Mouse (Mus musculus): Measurements from ENCODE around the gene Rab23. TPM values are rescaled to one million over a fixed set of nuclear protein-coding genes. Genes with fewer than 3 reads are reported as not detected.
"Not testable (repeated sequence)": the region's sequence is repeated elsewhere in the genome, so short reads cannot be mapped to it uniquely, and the experiment has no call there.

The Rab23 gene
- polyA plus RNA-seq, 1 experiment from 2014 or later, result 23.3 TPM

DNA sequence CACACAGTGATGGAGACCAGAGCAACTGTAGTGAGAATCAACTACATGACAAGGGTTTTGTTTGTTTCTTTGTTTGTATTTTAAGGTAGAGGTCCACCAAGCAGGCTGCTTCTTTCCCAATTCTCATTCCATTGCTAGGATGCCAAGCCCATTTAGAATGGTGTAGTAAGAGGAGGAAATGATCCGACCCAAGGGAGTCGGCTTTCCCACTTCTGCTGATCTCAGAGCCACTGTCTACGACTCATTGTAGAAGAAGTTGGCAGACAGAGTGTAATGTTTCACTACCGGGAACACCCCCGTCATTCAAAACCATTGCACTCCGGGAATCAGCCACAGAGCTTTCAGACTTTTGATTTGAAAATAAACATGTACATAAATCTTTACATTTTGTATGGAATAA, 4.8 kb downstream of the Rab23 start:
- ATAC-seq (peak; percentile 45), DNase-seq (ENCODE audit: low read depth, low spot score) (no peak)
- in situ Hi-C loops (cut with MboI; ENCODE audit: low pct_unique_long_range_greater_than_20kb), result no loop called here
- TF ChIP-seq CTCF (IDR thresholded peaks at IDR 0.05), result no peak
- no peaks in the 10 kb centered on the region for H3K27me3 ChIP-seq
- CTCF ChIA-PET, result no interaction called here
- POLR2A ChIA-PET, result no interaction called here

DNA sequence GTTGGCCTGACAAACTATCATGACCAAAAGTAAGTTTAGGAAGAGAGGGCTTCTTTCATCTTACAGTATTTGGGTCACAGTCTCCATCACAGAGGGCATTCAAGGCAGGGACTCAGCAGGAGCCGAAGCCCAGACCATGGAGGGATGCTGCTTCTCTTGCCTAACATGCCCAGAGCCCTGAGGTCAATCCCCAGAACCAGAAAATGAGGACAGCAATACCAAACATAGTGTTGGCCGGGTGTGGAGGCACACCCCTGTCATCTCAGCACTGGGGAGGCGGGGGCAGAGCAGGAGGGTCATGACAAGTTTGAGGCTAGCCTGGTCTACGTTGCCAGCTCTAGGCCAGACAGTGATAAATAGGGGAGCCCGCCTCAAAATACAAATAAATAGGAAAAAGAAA, 5.4 kb downstream of the Rab23 start:
- DNase-seq (ENCODE audit: low read depth, low spot score), result no peak
- in situ Hi-C loops (cut with MboI; ENCODE audit: low pct_unique_long_range_greater_than_20kb), result no loop called here
- no peak for ATAC-seq
- ChIA-PET POLR2A (no interaction called here), CTCF (interaction anchor here (1.5 kb wide), 1 partner anchor 14 kb away, joined by 3 read pairs; no protein-coding TSS in a partner anchor)
- no peak for TF ChIP-seq CTCF (IDR thresholded peaks at IDR 0.05)
- no peaks in the 10 kb centered on the region for H3K27me3 ChIP-seq

DNA sequence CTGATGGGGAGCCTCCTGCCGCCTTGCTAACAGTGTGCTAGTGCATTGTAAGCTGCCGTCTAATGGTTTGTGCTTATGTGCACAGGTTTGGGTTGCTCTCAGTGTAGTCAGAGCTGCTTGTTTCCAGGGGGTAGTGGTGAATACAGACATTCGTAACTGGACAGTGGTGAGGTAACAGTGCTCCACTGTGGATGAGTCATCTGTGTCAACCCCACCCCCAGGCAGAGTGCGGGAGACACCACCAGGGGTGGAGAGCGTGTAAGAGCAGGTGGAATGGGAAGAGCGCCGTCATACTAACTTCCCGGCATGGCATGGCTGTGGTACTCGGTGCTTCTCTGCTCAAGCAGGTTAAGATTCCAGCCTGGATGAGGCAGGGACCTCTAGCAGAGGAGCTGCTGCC, 13.4 kb downstream of the Rab23 start:
- DNase-seq (ENCODE audit: low read depth, low spot score) (no peak), ATAC-seq (peak; percentile 94)
- in situ Hi-C loops (cut with MboI; ENCODE audit: low pct_unique_long_range_greater_than_20kb), result loop anchor here (5.0 kb wide), 1 partner anchor 46 kb away; no protein-coding TSS in a partner anchor
- CTCF ChIA-PET, result interaction anchor here (1.1 to 5.6 kb wide), 5 partner anchors 10 to 61 kb away, joined by 3 to 30 read pairs (median 9); partner anchors contain the start of gene Prim2
- no peak for TF ChIP-seq CTCF (IDR thresholded peaks at IDR 0.05)
- POLR2A ChIA-PET, result interaction anchor here (0.6 kb wide), 1 partner anchor 70 kb away, joined by 3 read pairs; no protein-coding TSS in a partner anchor
- no peaks in the 10 kb centered on the region for H3K27me3 ChIP-seq

DNA sequence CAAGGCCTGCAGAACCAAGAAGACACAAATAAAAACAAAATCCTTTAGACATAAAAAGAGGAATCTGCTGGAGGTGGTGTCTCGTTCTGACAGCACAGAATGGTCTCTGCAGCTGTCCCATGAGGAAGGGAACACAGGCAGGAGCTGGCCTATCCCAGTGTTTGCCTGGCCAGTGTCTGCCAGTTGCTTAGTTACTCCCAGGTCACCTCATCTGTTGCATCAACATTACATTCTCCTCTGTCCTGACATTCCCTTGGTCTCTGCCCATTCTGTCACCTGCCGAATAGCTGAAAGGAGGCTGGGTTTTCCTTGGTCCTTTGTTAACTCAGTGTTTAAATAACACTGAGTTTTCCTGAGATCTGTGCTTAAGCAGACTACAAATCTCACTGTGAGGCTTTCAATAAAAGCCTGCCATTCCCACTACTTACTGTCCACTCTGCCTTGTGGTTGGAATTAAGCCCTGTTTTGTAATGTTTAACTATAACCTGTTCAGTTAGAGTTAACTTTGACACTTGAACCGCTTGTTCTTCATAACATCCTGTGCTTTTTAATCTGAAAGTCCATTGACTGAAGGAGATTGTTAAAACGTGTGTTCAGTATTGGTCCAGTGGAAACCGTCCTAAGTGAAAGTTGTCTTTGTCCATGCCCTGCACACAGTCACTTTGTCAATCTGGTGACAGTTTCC, 14.5 kb downstream of the Rab23 start:
- DNase-seq (ENCODE audit: low read depth, low spot score) (no peak), ATAC-seq (peak; percentile 44)
- TF ChIP-seq CTCF (IDR thresholded peaks at IDR 0.05), result no peak
- H3K27me3 ChIP-seq, result no peaks in the 10 kb centered on the region
- POLR2A ChIA-PET, result no interaction called here
- CTCF ChIA-PET, result interaction anchor here (0.8 to 5.6 kb wide), 7 partner anchors 9 to 74 kb away, joined by 3 to 30 read pairs (median 4); partner anchors contain the start of gene Prim2
- in situ Hi-C loops (cut with MboI; ENCODE audit: low pct_unique_long_range_greater_than_20kb), result loop anchor here (5.0 kb wide), 1 partner anchor 47 kb away; no protein-coding TSS in a partner anchor

DNA sequence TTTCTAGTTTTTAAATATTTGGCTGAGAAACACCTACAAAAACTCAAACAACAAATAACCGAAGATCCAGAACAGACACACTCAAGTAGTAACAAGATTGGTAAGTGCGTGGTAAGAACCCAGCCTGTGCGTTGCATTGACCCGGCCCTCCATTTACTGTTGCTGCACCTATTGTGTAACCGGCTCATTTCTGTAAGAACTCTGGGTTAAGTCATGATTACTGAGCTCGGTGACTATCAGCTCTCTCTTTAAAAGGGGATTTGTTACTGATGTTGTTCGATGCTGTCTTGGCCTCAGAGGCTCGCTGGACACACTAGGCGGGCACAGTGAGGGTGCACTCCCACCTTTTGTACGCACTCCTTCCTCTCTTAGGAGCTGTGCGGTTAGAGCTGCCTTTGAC, 18.6 kb downstream of the Rab23 start:
- ATAC-seq, result no peak
- ChIA-PET POLR2A (interaction anchor here (0.6 to 1.2 kb wide), 2 partner anchors 67 to 68 kb away, joined by 3 read pairs; no protein-coding TSS in a partner anchor), CTCF (interaction anchor here (0.9 to 2.8 kb wide), 5 partner anchors 17 to 78 kb away, joined by 3 to 15 read pairs (median 4); no protein-coding TSS in a partner anchor)
- DNase-seq (ENCODE audit: low read depth, low spot score), result no peak
- no peak for TF ChIP-seq CTCF (IDR thresholded peaks at IDR 0.05)
- in situ Hi-C loops (cut with MboI; ENCODE audit: low pct_unique_long_range_greater_than_20kb), result no loop called here
- no peaks in the 10 kb centered on the region for H3K27me3 ChIP-seq

DNA sequence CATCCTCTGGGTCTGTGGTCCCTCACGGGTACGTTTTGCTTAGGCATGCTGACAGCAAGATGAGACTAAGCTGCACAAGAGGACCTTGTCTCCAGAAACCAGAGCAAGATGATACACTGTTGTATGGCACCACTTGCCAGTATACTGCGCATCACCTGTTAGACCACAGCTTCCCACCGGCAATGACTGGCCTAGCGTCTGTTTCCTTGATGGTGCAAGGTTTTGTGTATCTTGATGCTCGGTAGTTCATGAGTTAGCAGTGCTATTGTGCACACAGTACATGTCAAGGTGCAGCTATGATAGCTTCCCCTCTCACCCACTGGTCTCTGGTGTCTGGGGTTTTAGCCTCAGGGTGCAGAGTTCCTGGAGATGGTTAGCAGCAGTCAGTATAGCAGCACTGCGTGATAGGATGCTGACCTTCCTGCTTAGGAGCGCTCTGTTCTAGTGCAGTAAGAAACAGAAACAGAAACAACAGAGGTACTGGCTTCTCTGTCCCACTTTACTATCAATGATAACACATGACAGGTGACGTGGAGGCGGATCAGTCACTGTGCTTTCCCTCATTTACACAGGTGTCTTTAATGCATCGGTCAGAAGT, 19.1 kb downstream of the Rab23 start:
- POLR2A ChIA-PET, result interaction anchor here (0.6 to 1.2 kb wide), 2 partner anchors 67 to 69 kb away, joined by 3 read pairs; no protein-coding TSS in a partner anchor
- no peaks in the 10 kb centered on the region for H3K27me3 ChIP-seq
- DNase-seq (ENCODE audit: low read depth, low spot score) (no peak), ATAC-seq (no peak)
- no peak for TF ChIP-seq CTCF (IDR thresholded peaks at IDR 0.05)
- in situ Hi-C loops (cut with MboI; ENCODE audit: low pct_unique_long_range_greater_than_20kb), result no loop called here
- CTCF ChIA-PET, result interaction anchor here (0.7 to 4.9 kb wide), 13 partner anchors 13 to 79 kb away, joined by 3 to 51 read pairs (median 3); no protein-coding TSS in a partner anchor

DNA sequence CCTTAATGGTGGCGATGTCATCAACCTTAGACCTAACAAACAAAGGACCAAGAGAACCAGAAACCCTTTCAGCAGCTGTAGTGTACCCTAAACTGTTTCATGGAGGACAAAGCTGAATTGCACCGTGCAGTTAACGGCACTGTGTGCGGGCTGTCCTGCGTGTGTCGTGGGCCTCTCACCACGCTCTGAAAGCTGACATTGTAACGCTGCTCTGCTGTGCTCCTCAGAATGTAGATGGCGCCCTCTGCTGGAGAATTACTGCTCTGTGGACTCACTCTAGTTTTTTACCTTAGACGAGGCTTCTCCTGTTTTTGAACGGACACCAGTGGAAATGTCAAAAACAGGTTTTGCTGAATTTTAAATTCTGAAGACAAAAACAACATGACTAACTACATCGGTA, 19.6 kb downstream of the Rab23 start:
- TF ChIP-seq CTCF (IDR thresholded peaks at IDR 0.05), result no peak
- POLR2A ChIA-PET, result no interaction called here
- ATAC-seq, result peak; percentile 60
- H3K27me3 ChIP-seq, result no peaks in the 10 kb centered on the region
- CTCF ChIA-PET, result interaction anchor here (0.7 to 4.9 kb wide), 14 partner anchors 13 to 79 kb away, joined by 3 to 51 read pairs (median 3); no protein-coding TSS in a partner anchor
- in situ Hi-C loops (cut with MboI; ENCODE audit: low pct_unique_long_range_greater_than_20kb), result no loop called here
- DNase-seq (ENCODE audit: low read depth, low spot score), result no peak

DNA sequence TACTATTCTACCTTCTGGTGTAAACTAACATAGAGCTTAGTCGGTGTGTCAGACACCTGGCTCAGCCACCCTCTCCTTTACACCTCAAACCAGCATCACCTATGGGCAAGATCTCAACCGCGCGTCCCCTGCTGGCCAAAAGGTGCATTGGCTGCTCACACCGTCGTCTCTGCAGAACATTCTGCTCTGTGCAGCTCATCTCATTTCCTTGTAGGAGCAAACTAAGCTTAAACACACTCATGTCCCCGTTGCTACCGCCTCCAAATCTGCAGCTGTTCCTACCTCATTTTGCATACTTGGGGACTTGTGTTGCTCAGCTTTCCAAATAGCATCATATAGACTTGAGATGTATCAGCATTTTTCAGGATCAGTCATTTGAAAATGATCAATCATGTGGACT, 23.2 kb downstream of the Rab23 start:
- no peak for DNase-seq (ENCODE audit: low read depth, low spot score)
- in situ Hi-C loops (cut with MboI; ENCODE audit: low pct_unique_long_range_greater_than_20kb), result loop anchor here (10.0 kb wide), 1 partner anchor 222 kb away; no protein-coding TSS in a partner anchor
- ChIA-PET POLR2A (interaction anchor here (0.7 kb wide), 1 partner anchor 79 kb away, joined by 3 read pairs; no protein-coding TSS in a partner anchor), CTCF (interaction anchor here (0.9 to 4.9 kb wide), 14 partner anchors 9 to 84 kb away, joined by 3 to 51 read pairs (median 6); partner anchors contain the start of gene Bag2)
- H3K27me3 ChIP-seq, result no peaks in the 10 kb centered on the region
- peak; percentile 75 for ATAC-seq
- TF ChIP-seq CTCF (IDR thresholded peaks at IDR 0.05), result no peak

DNA sequence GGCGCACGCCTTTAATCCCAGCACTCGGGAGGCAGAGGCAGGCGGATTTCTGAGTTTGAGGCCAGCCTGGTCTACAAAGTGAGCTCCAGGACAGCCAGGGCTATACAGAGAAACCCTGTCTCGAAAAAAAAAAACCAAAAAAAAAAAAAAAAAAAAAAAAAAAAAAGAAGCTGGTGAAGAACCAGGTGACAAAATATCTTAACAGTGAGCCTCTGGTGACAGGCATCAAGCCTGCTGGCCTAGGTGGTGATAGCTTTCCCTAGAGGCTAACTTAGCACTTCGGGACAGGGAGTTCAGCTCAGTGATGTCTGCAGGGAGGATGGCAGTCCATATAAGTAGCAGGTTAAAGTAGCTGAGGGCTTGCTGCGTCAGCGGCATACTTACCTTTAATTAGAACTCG, 25.1 kb downstream of the Rab23 start:
- H3K27me3 ChIP-seq; DNase-seq (ENCODE audit: low read depth, low spot score); CTCF ChIA-PET; ATAC-seq: not testable (repeated sequence)
- POLR2A ChIA-PET, result interaction anchor here (0.7 kb wide), 1 partner anchor 9 kb away, joined by 3 read pairs; no protein-coding TSS in a partner anchor
- in situ Hi-C loops (cut with MboI; ENCODE audit: low pct_unique_long_range_greater_than_20kb), result loop anchor here (10.0 kb wide), 1 partner anchor 220 kb away; no protein-coding TSS in a partner anchor

DNA sequence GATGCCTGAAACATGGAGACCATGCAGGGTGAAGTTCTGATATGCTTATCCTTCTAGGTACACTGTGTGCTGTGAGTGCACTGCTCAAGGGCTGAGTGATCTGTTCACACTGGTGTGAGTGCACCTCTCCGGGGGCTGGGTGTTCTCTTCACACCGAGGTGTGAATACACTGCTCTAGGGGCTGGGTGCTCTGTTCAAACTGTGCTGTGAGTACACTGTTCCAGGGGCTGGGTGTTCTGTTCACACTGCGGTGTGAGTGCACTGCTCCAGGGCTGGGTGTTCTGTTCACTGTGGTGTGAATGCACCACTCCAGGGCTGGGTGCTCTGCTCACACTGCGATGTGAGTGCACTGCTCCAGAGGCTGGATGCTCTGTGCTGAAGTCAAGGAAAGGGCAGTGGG, 26.2 kb downstream of the Rab23 start:
- DNase-seq (ENCODE audit: low read depth, low spot score), result no peak
- POLR2A ChIA-PET, result no interaction called here
- CTCF ChIA-PET, result interaction anchor here (0.7 kb wide), 1 partner anchor 74 kb away, joined by 3 read pairs; no protein-coding TSS in a partner anchor
- in situ Hi-C loops (cut with MboI; ENCODE audit: low pct_unique_long_range_greater_than_20kb), result loop anchor here (10.0 kb wide), 1 partner anchor 219 kb away; no protein-coding TSS in a partner anchor
- no peak for ATAC-seq
- no peaks in the 10 kb centered on the region for H3K27me3 ChIP-seq
- no peak for TF ChIP-seq CTCF (IDR thresholded peaks at IDR 0.05)
